Mouse (Mus musculus): ENCODE data around the gene Ctu2. TPM values are rescaled to one million over a fixed set of nuclear protein-coding genes. Genes with fewer than 3 reads are reported as not detected.

Gene Ctu2
- polyA plus RNA-seq, 1 experiment from 2014 or later, result 80.6 TPM

DNA sequence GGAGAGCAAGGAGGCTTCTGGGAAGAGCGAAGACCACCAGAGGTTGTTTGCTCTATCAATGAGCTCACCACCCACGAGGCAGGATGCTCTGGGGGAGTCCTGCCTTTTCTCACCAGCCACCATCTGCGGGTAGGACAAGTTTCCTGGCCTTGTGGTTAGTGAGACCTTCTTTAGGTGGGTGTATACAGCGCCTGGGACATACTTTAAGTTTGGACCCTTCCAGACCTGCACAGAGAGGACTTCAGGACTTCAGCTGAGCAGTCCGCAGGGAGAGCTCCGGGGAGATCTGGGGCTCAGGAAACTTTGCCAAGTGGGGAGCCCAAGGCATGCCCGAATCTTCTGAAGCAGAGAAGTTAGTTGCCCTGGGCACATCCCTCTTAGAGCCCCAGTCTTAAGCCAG is 16.0 kb upstream of the Ctu2 start:
- Histone ChIP-seq H3K9ac (replicated peaks; ENCODE audit: low read length) (no peak overlapping the region), H3K4me1 (ENCODE audit: control insufficient read depth, insufficient read depth, low read length) (peaks cover 6% of the 10 kb centered on the region; the same call in 1 of the 2 replicates), H3K36me3 (ENCODE audit: control insufficient read depth, insufficient read depth, low read length) (no peaks in the 10 kb centered on the region), H3K27me3 (ENCODE audit: control insufficient read depth, insufficient read depth, low read length) (peaks cover 41% of the 10 kb centered on the region), H3K4me2 (ENCODE audit: low read length) (peak overlapping the region; percentile 61; the same call in 1 of the 2 replicates), H3K4me3 (replicated peaks; ENCODE audit: low read depth, low read length) (peak overlapping the region; percentile 31), H3K27ac (replicated peaks; ENCODE audit: low read depth, low read length) (no peak overlapping the region), H3K9me3 (ENCODE audit: control insufficient read depth, low read length) (no peaks in the 10 kb centered on the region)
- DNase-seq (no peak), ATAC-seq (ENCODE audit: low FRiP score, low TSS enrichment) (no peak)
- WGBS, result 28% methylated on average over 7 of the region's 7 CpGs

DNA sequence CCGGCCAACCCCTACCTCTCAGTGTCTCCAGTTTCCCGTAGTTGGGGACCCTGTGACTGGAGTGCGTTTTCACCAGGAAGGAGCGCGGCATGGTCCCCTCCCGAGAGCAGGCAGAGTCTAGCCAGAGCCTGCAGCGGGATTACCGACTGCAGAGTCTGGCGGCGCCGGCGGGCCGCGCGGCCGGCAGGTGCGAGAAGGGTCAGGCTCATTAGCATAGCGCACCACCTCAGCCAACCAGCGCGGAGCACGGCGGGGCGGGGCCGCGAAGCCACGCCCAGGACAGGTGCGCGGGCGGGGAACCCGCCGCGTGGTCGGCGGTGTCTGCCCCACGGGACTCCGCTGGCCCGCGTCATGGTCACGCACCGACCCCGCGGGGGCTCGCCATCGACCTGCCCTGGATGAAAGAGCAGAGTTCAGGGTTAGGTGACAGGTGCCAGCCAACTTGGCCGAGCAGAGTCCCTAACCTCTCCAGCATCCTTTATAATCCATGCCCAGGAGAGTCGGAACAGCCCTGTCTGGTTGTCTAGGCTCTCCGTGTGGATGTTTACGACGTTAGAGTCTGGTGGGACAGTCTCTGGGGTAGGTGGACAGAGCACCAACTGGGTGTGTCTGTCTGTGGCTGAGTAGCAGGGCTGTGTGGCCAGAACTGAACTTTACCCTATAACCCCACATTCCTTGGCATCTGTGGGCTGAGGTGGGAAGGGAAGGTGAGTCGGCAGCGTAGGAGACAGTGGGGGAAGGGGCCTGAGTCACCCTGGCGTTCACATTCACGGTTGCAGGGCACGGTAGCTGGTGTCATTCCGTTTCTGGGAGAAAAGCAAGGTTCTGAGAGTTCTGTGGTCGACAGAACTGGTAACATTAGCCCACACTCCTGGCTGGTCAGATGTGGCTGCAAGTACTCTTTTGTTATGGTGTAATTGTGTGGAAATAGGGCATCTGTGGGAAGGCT is 15.1 kb upstream of the Ctu2 start, which contains the start of gene Snai3:
TSS of gene Snai3 (minus strand) at position 210 of the 949 bp plus-strand sequence.
- Histone ChIP-seq H3K4me3 (replicated peaks; ENCODE audit: low read depth, low read length) (peak within 1 kb of the TSS; percentile 31), H3K27me3 (ENCODE audit: control insufficient read depth, insufficient read depth, low read length) (peaks cover 41% of the 10 kb centered on the region), H3K4me2 (ENCODE audit: low read length) (peak within 1 kb of the TSS; percentile 61), H3K27ac (replicated peaks; ENCODE audit: low read depth, low read length) (no peak within 1 kb of the TSS), H3K4me1 (ENCODE audit: control insufficient read depth, insufficient read depth, low read length) (peaks cover 6% of the 10 kb centered on the region; the same call in 1 of the 2 replicates), H3K9me3 (ENCODE audit: control insufficient read depth, low read length) (no peaks in the 10 kb centered on the region), H3K9ac (replicated peaks; ENCODE audit: low read length) (peak within 1 kb of the TSS; percentile 16; the same call in 1 of the 2 replicates), H3K36me3 (ENCODE audit: control insufficient read depth, insufficient read depth, low read length) (peaks cover under 1% of the 10 kb centered on the region)
- 4% methylated on average over 56 of the region's 56 CpGs for WGBS
- no peak for ATAC-seq (ENCODE audit: low FRiP score, low TSS enrichment)
- DNase-seq, result peak; percentile 54

DNA sequence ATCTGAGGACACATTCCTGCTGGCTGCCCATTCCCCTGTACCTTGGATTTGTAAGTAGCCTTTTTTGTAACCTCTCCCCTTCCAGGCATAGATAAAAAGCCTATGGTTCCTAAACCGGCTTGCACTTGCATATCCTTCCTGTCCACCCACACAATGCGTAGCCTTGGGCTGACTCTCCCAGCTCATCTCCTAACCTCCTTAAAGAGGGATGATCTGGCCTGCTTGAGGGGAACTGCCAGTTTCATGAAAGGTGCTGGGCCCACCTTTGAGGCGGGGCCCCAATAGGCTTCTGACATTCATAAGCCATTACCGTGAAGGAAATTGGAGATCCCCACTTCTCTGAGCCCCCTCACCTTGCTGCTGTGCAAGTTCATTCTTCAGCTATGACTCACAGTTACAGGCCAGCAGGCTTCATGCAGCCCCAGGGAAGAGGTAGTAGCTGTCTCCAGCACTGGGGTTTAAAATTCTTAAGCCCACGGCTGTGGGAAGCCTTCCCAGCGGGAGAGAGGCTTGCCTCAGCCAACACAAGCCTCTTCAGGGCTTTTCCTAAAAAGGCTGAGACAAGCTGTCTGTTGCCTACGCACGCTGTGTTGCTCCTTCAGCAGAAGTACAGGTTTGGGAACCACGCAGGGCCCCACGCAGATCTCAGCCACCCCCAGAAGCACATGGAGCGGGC is 14.3 kb upstream of the Ctu2 start:
- no peak for ATAC-seq (ENCODE audit: low FRiP score, low TSS enrichment)
- H3K9me3 ChIP-seq (ENCODE audit: control insufficient read depth, low read length), result no peaks in the 10 kb centered on the region
- H3K9ac ChIP-seq (replicated peaks; ENCODE audit: low read length), result no peak overlapping the region
- no peak overlapping the region for H3K4me3 ChIP-seq (replicated peaks; ENCODE audit: low read depth, low read length)
- peaks cover 6% of the 10 kb centered on the region; the same call in 1 of the 2 replicates for H3K4me1 ChIP-seq (ENCODE audit: control insufficient read depth, insufficient read depth, low read length)
- no peak overlapping the region for H3K4me2 ChIP-seq (ENCODE audit: low read length)
- no peak overlapping the region for H3K27ac ChIP-seq (replicated peaks; ENCODE audit: low read depth, low read length)
- WGBS, result 69% methylated on average over 11 of the region's 11 CpGs
- no peak for DNase-seq
- H3K36me3 ChIP-seq (ENCODE audit: control insufficient read depth, insufficient read depth, low read length), result peaks cover 9% of the 10 kb centered on the region
- H3K27me3 ChIP-seq (ENCODE audit: control insufficient read depth, insufficient read depth, low read length), result peaks cover 41% of the 10 kb centered on the region

DNA sequence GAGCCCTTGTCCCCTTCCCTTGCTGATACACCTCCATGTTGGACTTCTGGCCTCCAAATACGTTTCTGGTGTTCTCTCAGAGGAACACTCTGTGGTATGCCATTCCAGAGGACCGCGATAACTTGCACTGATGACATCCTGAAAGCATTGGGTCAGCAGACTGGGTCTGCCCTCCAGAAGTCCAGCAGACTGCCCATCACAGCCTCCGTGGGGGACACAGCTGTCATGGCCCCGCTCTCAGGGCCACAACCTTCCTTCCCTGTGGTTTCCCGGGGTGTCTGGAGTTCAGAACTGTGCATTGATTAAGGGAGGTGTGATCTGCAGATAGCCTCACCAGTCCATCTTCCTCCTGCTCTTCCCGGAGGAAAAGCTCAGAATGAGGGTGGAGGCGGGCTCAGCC is 13.4 kb upstream of the Ctu2 start:
- DNase-seq (no peak), ATAC-seq (ENCODE audit: low FRiP score, low TSS enrichment) (no peak)
- Histone ChIP-seq H3K4me3 (replicated peaks; ENCODE audit: low read depth, low read length) (no peak overlapping the region), H3K27ac (replicated peaks; ENCODE audit: low read depth, low read length) (no peak overlapping the region), H3K4me1 (ENCODE audit: control insufficient read depth, insufficient read depth, low read length) (peaks cover 6% of the 10 kb centered on the region; the same call in 1 of the 2 replicates), H3K27me3 (ENCODE audit: control insufficient read depth, insufficient read depth, low read length) (peaks cover 41% of the 10 kb centered on the region), H3K9ac (replicated peaks; ENCODE audit: low read length) (no peak overlapping the region), H3K36me3 (ENCODE audit: control insufficient read depth, insufficient read depth, low read length) (peaks cover 18% of the 10 kb centered on the region), H3K9me3 (ENCODE audit: control insufficient read depth, low read length) (no peaks in the 10 kb centered on the region), H3K4me2 (ENCODE audit: low read length) (no peak overlapping the region)
- 72% methylated on average over 8 of the region's 8 CpGs for WGBS

DNA sequence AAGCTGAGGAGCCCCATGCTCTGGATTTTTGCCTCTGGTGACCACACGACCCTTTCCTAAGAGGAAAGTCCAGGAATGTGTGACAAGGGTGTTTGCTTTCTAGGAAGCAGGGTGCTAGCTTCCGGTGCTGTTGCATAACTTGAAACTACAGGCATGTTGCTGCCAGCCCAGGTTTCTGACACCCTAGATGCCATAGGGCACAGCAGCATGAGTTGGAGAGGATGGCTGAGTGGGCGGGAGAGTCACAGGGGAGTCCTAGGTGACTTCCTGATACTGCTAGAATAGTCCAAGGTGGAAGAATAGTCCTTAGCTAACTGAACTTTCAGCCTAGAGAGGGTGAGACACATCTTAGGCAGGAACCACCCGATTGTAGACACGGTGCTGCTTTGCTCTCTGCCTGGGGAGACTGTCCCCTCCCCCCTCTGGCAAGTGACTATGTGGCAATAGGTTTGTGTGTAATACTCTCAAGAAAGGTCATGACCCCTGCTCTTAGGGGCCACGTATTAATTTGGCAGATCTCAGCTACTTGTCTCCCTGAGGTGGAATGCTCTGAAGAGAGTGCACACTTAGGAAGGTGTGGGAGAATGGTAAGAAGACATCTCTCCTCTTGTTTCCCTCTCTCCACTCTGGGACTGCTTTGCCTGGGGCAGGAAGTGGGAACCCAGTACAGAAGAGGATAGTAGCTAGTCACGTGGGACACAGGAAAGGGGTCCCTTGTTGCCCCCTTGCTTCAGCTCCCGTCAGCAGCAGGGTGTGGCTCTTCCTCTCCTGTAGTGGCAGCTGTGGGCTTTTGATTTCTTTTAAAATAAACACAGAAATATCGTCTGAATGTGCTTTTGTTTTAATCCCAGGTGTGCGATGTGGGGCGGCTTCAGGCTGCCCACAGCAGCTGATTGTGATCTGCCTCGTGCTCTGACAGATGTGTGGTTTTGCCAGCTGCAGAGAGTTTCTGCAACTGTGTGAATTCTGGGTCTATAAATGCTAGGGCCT is 12.0 kb upstream of the Ctu2 start:
- Histone ChIP-seq H3K27ac (replicated peaks; ENCODE audit: low read depth, low read length) (no peak overlapping the region), H3K4me2 (ENCODE audit: low read length) (no peak overlapping the region), H3K4me3 (replicated peaks; ENCODE audit: low read depth, low read length) (no peak overlapping the region), H3K4me1 (ENCODE audit: control insufficient read depth, insufficient read depth, low read length) (peaks cover 6% of the 10 kb centered on the region; the same call in 1 of the 2 replicates), H3K9me3 (ENCODE audit: control insufficient read depth, low read length) (no peaks in the 10 kb centered on the region), H3K36me3 (ENCODE audit: control insufficient read depth, insufficient read depth, low read length) (peaks cover 32% of the 10 kb centered on the region), H3K9ac (replicated peaks; ENCODE audit: low read length) (no peak overlapping the region), H3K27me3 (ENCODE audit: control insufficient read depth, insufficient read depth, low read length) (peaks cover 34% of the 10 kb centered on the region)
- no peak for DNase-seq
- 69% methylated on average over 12 of the region's 12 CpGs for WGBS
- no peak for ATAC-seq (ENCODE audit: low FRiP score, low TSS enrichment)

DNA sequence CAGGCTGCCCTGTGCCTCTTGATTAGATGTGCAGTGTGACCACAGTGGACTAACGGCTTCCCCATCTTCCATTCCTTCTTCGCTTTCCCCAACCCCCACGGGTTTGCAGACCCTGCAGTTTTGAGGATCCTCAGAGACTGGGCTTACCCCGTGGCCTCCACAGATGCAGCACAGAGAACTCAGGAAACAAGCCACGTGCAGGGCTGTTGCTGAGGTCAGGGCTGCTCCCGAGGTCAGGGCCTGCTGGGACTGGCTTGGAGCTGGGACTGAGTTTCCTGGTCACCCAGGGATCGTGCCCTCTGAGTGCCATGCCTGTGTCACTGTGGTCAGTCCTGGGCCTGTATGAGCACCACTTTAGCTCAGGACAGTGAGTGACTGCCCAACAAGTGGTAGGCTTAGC is 11.0 kb upstream of the Ctu2 start:
- 77% methylated on average over 7 of the region's 7 CpGs for WGBS
- H3K4me3 ChIP-seq (replicated peaks; ENCODE audit: low read depth, low read length), result no peak overlapping the region
- no peak overlapping the region for H3K27ac ChIP-seq (replicated peaks; ENCODE audit: low read depth, low read length)
- peaks cover 6% of the 10 kb centered on the region; the same call in 1 of the 2 replicates for H3K4me1 ChIP-seq (ENCODE audit: control insufficient read depth, insufficient read depth, low read length)
- no peak overlapping the region for H3K9ac ChIP-seq (replicated peaks; ENCODE audit: low read length)
- no peak for ATAC-seq (ENCODE audit: low FRiP score, low TSS enrichment)
- H3K9me3 ChIP-seq (ENCODE audit: control insufficient read depth, low read length), result no peaks in the 10 kb centered on the region
- DNase-seq, result no peak
- H3K27me3 ChIP-seq (ENCODE audit: control insufficient read depth, insufficient read depth, low read length), result peaks cover 27% of the 10 kb centered on the region
- H3K4me2 ChIP-seq (ENCODE audit: low read length), result no peak overlapping the region
- peaks cover 40% of the 10 kb centered on the region for H3K36me3 ChIP-seq (ENCODE audit: control insufficient read depth, insufficient read depth, low read length)

DNA sequence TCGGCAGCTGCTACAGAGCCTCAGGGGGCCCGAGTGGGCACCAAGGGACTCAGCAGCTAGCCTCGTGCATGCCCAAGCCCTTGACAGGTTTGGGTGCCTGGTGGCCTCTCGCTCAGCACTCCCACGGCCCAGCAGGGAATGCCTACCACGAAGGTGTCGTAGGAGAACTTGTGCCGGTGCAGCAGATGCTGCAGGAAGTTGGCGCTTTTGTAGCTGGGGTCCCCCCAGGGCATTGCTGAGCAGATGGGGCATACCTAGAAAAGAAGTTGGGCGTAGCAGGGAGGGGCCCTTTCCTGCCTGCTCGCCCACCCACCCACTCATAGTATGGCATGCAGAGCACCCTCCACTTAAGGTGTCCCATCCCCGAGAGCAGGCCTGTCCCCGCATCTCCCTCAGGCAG is 8.1 kb upstream of the Ctu2 start:
- H3K36me3 ChIP-seq (ENCODE audit: control insufficient read depth, insufficient read depth, low read length), result peaks cover 51% of the 10 kb centered on the region
- H3K4me1 ChIP-seq (ENCODE audit: control insufficient read depth, insufficient read depth, low read length), result no peaks in the 10 kb centered on the region
- H3K9me3 ChIP-seq (ENCODE audit: control insufficient read depth, low read length), result no peaks in the 10 kb centered on the region
- no peak for DNase-seq
- no peak overlapping the region for H3K27ac ChIP-seq (replicated peaks; ENCODE audit: low read depth, low read length)
- no peak overlapping the region for H3K9ac ChIP-seq (replicated peaks; ENCODE audit: low read length)
- no peak overlapping the region for H3K4me3 ChIP-seq (replicated peaks; ENCODE audit: low read depth, low read length)
- H3K27me3 ChIP-seq (ENCODE audit: control insufficient read depth, insufficient read depth, low read length), result no peaks in the 10 kb centered on the region
- no peak overlapping the region for H3K4me2 ChIP-seq (ENCODE audit: low read length)
- 92% methylated on average over 13 of the region's 13 CpGs for WGBS
- no peak for ATAC-seq (ENCODE audit: low FRiP score, low TSS enrichment)

DNA sequence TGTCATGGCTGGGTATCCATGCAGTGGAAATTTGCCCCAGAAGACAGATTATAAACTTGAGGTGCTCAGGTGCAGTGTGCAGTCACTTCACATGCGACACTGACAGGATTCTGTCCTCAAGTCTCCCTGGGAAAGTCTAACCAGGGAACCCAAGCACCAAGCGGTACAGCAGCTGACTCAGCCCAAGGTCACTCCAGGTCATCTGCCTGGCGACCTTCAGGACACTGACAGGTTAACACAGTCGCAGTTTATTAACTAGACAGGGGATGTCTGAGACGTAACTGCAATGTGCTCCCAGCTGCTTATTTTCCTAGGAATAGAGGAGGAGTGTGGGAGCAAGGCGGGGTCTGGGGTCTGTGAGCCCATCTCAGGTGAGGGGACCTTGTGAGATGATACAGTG is 6.5 kb upstream of the Ctu2 start:
- no peak overlapping the region for H3K27ac ChIP-seq (replicated peaks; ENCODE audit: low read depth, low read length)
- 87% methylated on average over 6 of the region's 6 CpGs for WGBS
- DNase-seq (no peak), ATAC-seq (ENCODE audit: low FRiP score, low TSS enrichment) (no peak)
- no peaks in the 10 kb centered on the region for H3K9me3 ChIP-seq (ENCODE audit: control insufficient read depth, low read length)
- H3K27me3 ChIP-seq (ENCODE audit: control insufficient read depth, insufficient read depth, low read length), result no peaks in the 10 kb centered on the region
- no peak overlapping the region; the same call in 1 of the 2 replicates for H3K9ac ChIP-seq (replicated peaks; ENCODE audit: low read length)
- peaks cover 61% of the 10 kb centered on the region for H3K36me3 ChIP-seq (ENCODE audit: control insufficient read depth, insufficient read depth, low read length)
- H3K4me2 ChIP-seq (ENCODE audit: low read length), result no peak overlapping the region
- no peak overlapping the region for H3K4me3 ChIP-seq (replicated peaks; ENCODE audit: low read depth, low read length)
- 0 out of 2 replicates have a peak, but pooled peaks cover 3% of the 10 kb centered on the region for H3K4me1 ChIP-seq (ENCODE audit: control insufficient read depth, insufficient read depth, low read length)

All from midbrain, embryonic 14.5 days (tissue).